Mouse (Mus musculus): ENCODE data around the gene Gse1. TPM values are rescaled to one million over a fixed set of nuclear protein-coding genes. Genes with fewer than 3 reads are reported as not detected.

Gene Gse1
- polyA plus RNA-seq, 1 experiment: 55.9 TPM

DNA sequence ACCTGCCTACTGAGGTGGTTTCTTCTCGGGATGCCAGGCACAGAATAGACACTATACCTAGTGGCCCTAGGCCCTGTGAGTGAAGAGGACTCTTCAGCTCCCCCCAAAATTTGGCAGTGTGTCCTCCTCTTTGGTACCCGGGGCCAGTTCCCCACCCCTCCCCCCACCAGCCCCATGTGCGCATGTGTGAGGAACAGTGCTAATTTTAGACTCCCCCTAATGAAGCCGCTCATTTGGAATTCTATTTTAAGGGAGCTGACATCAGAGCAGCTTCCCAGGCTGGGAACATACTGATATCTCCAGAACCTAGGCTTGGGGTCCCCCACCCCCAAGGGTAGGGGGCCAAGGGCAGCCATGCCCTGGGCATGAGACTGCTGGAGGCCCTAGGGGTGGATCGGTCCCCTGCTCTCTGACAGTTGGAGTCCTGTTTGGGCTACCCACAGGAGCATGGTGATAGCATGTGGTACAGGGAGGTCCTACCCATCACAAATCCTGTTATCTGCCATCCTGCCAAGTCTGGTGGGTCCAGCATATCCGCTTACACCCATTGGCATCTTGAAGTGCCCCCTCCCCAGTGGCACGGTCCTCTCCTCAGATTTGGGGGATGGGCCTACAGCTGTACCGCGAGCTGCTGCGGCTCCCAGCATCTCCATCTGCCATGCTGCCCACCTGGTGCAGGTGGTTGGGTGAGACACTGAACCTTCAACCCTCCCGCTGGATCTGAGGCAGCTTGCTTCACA lies 322.9 kb downstream of the Gse1 start:
- H3K4me3 ChIP-seq (ENCODE audit: low read depth, low read length): no peak overlapping the region
- peaks cover 30% of the 10 kb centered on the region for H3K4me1 ChIP-seq (ENCODE audit: control insufficient read depth, insufficient read depth, insufficient read length, low read length)
- no peaks in the 10 kb centered on the region for H3K27me3 ChIP-seq (ENCODE audit: control insufficient read depth, insufficient read depth, low read length)
- no peak overlapping the region for H3K27ac ChIP-seq (ENCODE audit: insufficient read depth, low read depth, low read length)
- TF ChIP-seq POLR2A (IDR thresholded peaks at IDR 0.05; ENCODE audit: low read depth, low read length) (no peak), CTCF (IDR thresholded peaks at IDR 0.05; ENCODE audit: extremely low read depth, insufficient read length, insufficient replicate concordance, low read depth, low read length) (no peak)
- WGBS: 81% methylated on average over 11 of the region's 11 CpGs
- H3K36me3 ChIP-seq (ENCODE audit: control insufficient read depth, insufficient read depth, low read length): peaks cover 19% of the 10 kb centered on the region

DNA sequence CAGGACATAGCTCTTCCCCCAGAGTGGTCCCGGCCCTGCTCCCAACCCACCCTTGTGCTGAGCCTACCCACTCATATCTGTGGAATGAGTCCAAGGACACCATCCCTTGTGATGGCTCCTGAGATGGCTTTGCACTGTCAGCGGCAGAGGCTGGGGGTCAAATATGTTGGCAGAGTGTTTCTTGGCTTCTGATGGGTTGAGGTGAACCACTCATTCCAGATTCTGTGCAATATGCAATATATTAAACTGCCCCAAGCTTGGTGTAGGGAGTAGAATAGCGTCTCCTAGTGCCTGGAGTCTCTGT lies 323.4 kb downstream of the Gse1 start:
- TF ChIP-seq POLR2A (IDR thresholded peaks at IDR 0.05; ENCODE audit: low read depth, low read length): no peak
- no peak for TF ChIP-seq CTCF (IDR thresholded peaks at IDR 0.05; ENCODE audit: extremely low read depth, insufficient read length, insufficient replicate concordance, low read depth, low read length)
- H3K36me3 ChIP-seq (ENCODE audit: control insufficient read depth, insufficient read depth, low read length): peaks cover 22% of the 10 kb centered on the region
- WGBS: 81% methylated on average over 3 of the region's 3 CpGs
- H3K4me1 ChIP-seq (ENCODE audit: control insufficient read depth, insufficient read depth, insufficient read length, low read length): peaks cover 27% of the 10 kb centered on the region
- H3K4me3 ChIP-seq (ENCODE audit: low read depth, low read length): no peak overlapping the region
- H3K27ac ChIP-seq (ENCODE audit: insufficient read depth, low read depth, low read length): no peak overlapping the region
- no peaks in the 10 kb centered on the region for H3K27me3 ChIP-seq (ENCODE audit: control insufficient read depth, insufficient read depth, low read length)

DNA sequence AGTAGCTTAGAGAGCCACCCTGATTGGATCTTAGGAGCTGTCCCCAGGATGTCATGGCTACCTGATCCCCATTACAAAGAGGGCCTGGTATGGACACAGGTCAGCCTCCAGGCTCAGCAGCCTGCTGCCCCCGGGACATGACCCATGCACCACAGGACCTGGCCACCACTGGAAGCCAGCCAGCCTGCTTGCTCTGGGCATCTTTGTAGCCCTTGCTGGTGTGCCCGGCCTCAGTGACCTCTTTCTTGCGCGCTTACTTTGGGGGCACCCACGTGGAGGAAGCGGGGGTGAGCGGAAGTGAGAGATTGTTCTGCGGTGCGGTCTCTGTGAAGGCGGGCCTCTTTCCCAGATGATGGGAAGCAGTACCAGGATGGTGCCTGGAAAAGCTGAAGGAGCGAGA lies 324.3 kb downstream of the Gse1 start:
- Histone ChIP-seq H3K4me3 (ENCODE audit: low read depth, low read length) (no peak overlapping the region), H3K36me3 (ENCODE audit: control insufficient read depth, insufficient read depth, low read length) (peaks cover 22% of the 10 kb centered on the region), H3K4me1 (ENCODE audit: control insufficient read depth, insufficient read depth, insufficient read length, low read length) (peaks cover 20% of the 10 kb centered on the region), H3K27me3 (ENCODE audit: control insufficient read depth, insufficient read depth, low read length) (no peaks in the 10 kb centered on the region), H3K27ac (ENCODE audit: insufficient read depth, low read depth, low read length) (no peak overlapping the region)
- 91% methylated on average over 11 of the region's 11 CpGs for WGBS
- no peak for TF ChIP-seq CTCF (IDR thresholded peaks at IDR 0.05; ENCODE audit: extremely low read depth, insufficient read length, insufficient replicate concordance, low read depth, low read length)
- TF ChIP-seq POLR2A (IDR thresholded peaks at IDR 0.05; ENCODE audit: low read depth, low read length): no peak

DNA sequence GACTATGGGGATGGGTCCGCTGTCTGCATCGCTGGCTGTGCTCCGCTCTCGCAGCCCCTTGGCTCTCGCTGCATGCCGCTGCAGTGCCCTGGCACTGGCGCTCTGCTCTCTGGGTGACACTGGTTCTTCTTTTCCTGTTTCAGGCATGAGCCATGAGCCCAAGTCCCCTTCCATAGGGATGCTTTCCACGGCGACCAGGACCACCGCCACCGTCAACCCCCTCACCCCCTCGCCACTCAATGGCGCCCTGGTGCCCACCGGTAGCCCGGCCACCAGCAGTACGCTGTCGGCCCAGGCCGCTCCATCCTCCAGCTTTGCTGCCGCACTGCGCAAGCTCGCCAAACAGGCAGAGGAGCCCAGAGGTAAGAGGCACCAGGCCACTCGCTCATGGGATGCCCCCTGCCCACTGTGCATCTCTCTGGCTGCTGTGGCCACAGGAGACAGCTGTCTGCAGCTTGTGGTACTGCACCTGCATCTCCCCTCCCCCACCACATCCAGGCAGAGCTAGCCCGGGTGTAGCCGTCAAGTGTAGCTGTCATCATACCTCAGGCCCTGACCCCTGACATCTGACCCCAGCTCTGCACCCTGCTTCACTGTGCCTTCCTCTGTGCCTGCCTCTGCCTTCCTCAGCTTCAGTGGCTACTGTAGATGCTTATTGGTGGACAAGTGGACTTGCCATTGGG lies 325.3 kb downstream of the Gse1 start:
- H3K4me1 ChIP-seq (ENCODE audit: control insufficient read depth, insufficient read depth, insufficient read length, low read length): peaks cover 14% of the 10 kb centered on the region
- no peaks in the 10 kb centered on the region for H3K27me3 ChIP-seq (ENCODE audit: control insufficient read depth, insufficient read depth, low read length)
- H3K4me3 ChIP-seq (ENCODE audit: low read depth, low read length): no peak overlapping the region
- 92% methylated on average over 24 of the region's 24 CpGs for WGBS
- TF ChIP-seq CTCF (IDR thresholded peaks at IDR 0.05; ENCODE audit: extremely low read depth, insufficient read length, insufficient replicate concordance, low read depth, low read length): no peak
- no peak for TF ChIP-seq POLR2A (IDR thresholded peaks at IDR 0.05; ENCODE audit: low read depth, low read length)
- H3K36me3 ChIP-seq (ENCODE audit: control insufficient read depth, insufficient read depth, low read length): peaks cover 23% of the 10 kb centered on the region
- no peak overlapping the region for H3K27ac ChIP-seq (ENCODE audit: insufficient read depth, low read depth, low read length)

DNA sequence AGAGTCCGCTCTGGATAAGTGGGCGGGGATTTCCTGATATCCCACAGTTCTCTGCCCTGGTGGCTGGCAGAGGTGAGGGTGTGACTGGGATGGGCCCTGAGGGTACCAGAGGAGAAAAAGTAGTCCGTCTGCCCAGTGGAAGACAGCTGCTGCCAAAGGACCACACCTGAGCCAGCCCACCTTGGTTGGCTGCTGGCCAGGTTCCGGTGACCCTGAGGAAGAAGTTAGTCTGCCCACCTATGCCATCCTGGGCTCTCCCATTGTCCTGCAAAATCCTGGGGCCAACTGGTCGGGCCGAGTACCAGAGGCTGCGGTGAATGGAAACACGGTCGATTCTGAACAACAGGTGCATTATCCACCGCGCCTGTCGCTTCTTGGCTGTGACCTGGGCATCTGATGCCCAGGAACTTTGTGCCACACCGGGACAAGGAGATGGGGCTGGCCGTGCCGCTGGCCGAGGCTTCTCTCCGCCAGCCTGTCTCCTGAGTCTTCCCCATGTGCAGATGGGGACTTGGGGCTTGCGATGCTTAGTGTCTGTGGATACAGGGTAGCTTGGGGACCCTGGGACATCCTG lies 326.3 kb downstream of the Gse1 start:
- H3K4me1 ChIP-seq (ENCODE audit: control insufficient read depth, insufficient read depth, insufficient read length, low read length): peaks cover 11% of the 10 kb centered on the region
- TF ChIP-seq POLR2A (IDR thresholded peaks at IDR 0.05; ENCODE audit: low read depth, low read length) (no peak), CTCF (IDR thresholded peaks at IDR 0.05; ENCODE audit: extremely low read depth, insufficient read length, insufficient replicate concordance, low read depth, low read length) (no peak)
- H3K27ac ChIP-seq (ENCODE audit: insufficient read depth, low read depth, low read length): no peak overlapping the region
- H3K36me3 ChIP-seq (ENCODE audit: control insufficient read depth, insufficient read depth, low read length): peaks cover 28% of the 10 kb centered on the region
- H3K4me3 ChIP-seq (ENCODE audit: low read depth, low read length): no peak overlapping the region
- 90% methylated on average over 18 of the region's 18 CpGs for WGBS
- no peaks in the 10 kb centered on the region for H3K27me3 ChIP-seq (ENCODE audit: control insufficient read depth, insufficient read depth, low read length)

DNA sequence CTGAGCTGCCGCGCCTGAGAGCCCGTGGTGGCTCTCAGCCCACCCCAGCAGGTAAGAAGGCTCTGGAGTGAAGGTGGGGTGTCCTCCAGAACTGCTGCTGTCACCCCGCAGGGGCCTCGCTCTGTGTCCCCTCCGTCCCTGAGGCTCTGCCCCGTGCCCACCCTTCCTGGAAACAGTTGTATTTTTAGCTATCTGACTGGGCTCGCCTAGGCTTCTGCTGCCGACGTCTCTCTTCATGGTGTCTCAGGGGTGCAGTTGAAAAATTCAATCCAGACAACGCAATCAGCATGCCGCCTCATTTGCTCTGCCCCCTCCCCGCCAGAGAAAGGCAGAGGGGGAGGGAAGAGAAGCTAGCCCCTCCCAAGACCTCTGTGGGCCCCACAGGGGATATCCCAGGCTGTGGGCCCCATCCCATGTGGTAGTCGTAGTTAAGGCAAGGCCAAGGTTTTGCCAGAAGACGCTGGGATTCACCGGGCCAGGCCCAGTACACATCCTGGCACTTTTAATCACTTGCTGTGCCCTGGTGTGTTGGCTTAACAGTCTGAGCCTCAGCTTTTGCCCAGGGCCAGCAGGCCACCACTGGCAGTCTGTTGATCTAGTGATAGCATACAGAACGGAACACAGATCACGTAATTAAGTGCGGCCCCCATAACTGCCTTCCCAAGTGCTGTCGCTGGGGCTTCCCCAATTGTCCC lies 328.1 kb downstream of the Gse1 start:
- peaks cover 29% of the 10 kb centered on the region for H3K36me3 ChIP-seq (ENCODE audit: control insufficient read depth, insufficient read depth, low read length)
- no peaks in the 10 kb centered on the region for H3K27me3 ChIP-seq (ENCODE audit: control insufficient read depth, insufficient read depth, low read length)
- no peak overlapping the region for H3K4me3 ChIP-seq (ENCODE audit: low read depth, low read length)
- no peak overlapping the region for H3K27ac ChIP-seq (ENCODE audit: insufficient read depth, low read depth, low read length)
- peaks cover 8% of the 10 kb centered on the region for H3K4me1 ChIP-seq (ENCODE audit: control insufficient read depth, insufficient read depth, insufficient read length, low read length)
- TF ChIP-seq CTCF (IDR thresholded peaks at IDR 0.05; ENCODE audit: extremely low read depth, insufficient read length, insufficient replicate concordance, low read depth, low read length): no peak
- TF ChIP-seq POLR2A (IDR thresholded peaks at IDR 0.05; ENCODE audit: low read depth, low read length): no peak
- WGBS: 81% methylated on average over 20 of the region's 20 CpGs
